Mouse (Mus musculus): ENCODE measurements around the gene Rfx1. TPM values are rescaled to one million over a fixed set of nuclear protein-coding genes. Genes with fewer than 3 reads are reported as not detected.
A peak's percentile ranks its signal among the peaks of the same experiment; 100 is the strongest.

The Rfx1 gene
- total RNA-seq, 1 experiment from 2014 or later = 5.3 TPM

DNA sequence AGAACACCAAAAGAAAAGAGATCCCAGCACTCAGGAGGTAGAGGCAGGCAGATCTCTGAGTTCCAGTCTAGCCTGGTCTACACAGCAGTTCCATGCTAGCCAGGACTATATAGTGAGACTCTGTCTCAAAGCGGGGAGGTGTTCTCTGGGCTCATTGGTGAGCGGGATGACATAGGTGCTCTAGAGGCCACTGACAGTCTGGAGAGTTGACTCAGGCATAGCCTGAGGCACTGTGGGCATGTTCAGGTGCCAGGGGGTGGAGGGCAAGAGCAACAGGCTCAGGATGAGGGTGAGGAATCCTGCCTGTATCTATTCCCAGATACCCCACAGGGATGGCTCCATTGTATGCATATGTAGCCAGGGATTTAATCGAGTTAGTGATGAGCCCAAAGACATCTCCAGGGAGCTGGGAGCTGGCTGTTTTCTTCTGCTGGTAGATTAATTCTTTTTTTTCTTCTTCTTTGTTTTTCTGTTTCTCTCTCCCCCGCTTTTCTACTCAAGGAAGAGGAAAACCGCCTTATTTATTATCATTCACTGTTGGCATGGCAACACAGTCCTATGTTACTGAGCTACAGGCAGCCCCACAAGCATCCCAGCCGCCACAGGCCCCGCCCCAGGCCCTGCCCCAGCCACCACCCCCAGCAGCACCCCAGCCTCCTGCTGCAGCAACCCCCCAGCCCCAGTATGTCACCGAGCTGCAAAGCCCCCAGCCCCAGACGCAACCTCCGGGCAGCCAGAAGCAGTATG is 6.8 kb downstream of the Rfx1 start:
- ATAC-seq (replicated peaks in 1 of 2; ENCODE audit: insufficient read depth in 1 of 2, low FRiP score in 2 of 2, low TSS enrichment in 1 of 2, low read depth in 1 of 2, poor library complexity in 2 of 2, severe bottlenecking in 2 of 2) = no peak

GRCm38 (mm10) chr8:84076412-84076811 is 9.8 kb downstream of the Rfx1 start:
- no peak for ATAC-seq (replicated peaks in 1 of 2; ENCODE audit: insufficient read depth in 1 of 2, low FRiP score in 2 of 2, low TSS enrichment in 1 of 2, low read depth in 1 of 2, poor library complexity in 2 of 2, severe bottlenecking in 2 of 2)

- no peak for ATAC-seq (replicated peaks in 1 of 2; ENCODE audit: insufficient read depth in 1 of 2, low FRiP score in 2 of 2, low TSS enrichment in 1 of 2, low read depth in 1 of 2, poor library complexity in 2 of 2, severe bottlenecking in 2 of 2)
These were observed 10.2 kb downstream of the Rfx1 start for GRCm38 (mm10) chr8:84076849-84077248.

- ATAC-seq (replicated peaks in 1 of 2; ENCODE audit: insufficient read depth in 1 of 2, low FRiP score in 2 of 2, low TSS enrichment in 1 of 2, low read depth in 1 of 2, poor library complexity in 2 of 2, severe bottlenecking in 2 of 2) = no peak
These were observed 12.6 kb downstream of the Rfx1 start for GRCm38 (mm10) chr8:84079206-84079605.

DNA sequence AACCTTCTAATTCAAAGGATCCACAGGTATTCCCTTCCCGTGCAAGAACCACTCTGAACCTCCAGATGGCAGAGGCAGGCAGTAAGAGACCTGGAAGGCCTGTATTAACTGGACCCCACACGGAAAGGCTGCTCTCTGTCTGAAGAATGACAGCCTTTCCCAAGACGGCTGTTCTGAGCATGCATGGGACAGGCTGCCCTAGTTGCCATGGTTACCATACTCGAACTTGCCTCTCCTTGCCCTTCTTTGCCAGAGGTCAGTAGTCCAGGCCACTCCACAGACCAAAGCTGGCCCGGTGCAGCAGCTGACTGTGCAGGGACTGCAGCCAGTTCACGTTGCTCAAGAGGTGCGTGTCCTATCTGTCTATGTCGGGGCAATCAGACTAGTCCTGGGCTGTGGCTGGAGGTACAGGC is 17.2 kb downstream of the Rfx1 start:
- no peak for ATAC-seq (replicated peaks in 1 of 2; ENCODE audit: insufficient read depth in 1 of 2, low FRiP score in 2 of 2, low TSS enrichment in 1 of 2, low read depth in 1 of 2, poor library complexity in 2 of 2, severe bottlenecking in 2 of 2)

DNA sequence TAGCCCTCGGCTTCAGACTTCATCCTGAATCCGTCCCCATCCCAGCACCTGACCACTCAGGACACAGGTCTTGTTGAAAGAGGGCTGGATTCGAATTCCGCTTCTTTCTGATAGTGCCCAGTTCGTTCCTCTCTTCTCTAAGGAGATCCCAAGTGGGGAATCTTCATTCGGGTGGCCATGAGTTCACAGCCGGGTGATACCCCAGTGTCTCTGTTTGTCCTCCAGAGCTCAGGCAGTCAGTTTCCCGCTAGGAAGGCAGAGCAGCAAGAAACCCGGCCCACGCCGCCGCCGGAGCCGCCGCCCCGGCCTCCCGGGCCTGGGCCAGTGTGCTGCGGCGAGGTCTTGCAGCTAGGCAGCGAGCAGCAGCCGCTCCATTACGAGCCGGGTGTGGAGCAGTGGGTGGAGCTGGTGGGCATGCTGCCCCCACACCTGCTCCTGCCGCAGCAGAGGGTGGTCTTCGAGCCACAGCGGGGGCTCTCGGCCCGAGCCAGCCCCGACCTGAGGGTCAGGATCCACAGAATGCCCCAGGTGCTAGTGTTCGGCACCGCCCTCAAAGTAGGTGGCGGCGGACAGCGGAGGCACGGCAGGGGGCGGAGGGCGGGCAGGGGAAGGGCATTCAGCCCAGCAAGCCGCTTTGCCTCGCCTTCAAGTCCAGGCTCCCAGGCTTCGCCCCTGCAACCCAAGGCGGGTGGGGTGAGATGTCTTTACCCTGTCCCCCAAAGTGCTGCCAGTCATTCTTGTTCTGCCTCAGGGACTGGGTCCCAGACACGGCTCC is 17.9 kb downstream of the Rfx1 start:
- no peak for ATAC-seq (replicated peaks in 1 of 2; ENCODE audit: insufficient read depth in 1 of 2, low FRiP score in 2 of 2, low TSS enrichment in 1 of 2, low read depth in 1 of 2, poor library complexity in 2 of 2, severe bottlenecking in 2 of 2)

- ATAC-seq (replicated peaks in 1 of 2; ENCODE audit: insufficient read depth in 1 of 2, low FRiP score in 2 of 2, low TSS enrichment in 1 of 2, low read depth in 1 of 2, poor library complexity in 2 of 2, severe bottlenecking in 2 of 2) = no peak
These were observed 20.5 kb downstream of the Rfx1 start for GRCm38 (mm10) chr8:84087156-84087555.

- no peak for ATAC-seq (replicated peaks in 1 of 2; ENCODE audit: insufficient read depth in 1 of 2, low FRiP score in 2 of 2, low TSS enrichment in 1 of 2, low read depth in 1 of 2, poor library complexity in 2 of 2, severe bottlenecking in 2 of 2)
These were observed 21.2 kb downstream of the Rfx1 start for GRCm38 (mm10) chr8:84087821-84088220.

GRCm38 (mm10) chr8:84089277-84089676 is 22.6 kb downstream of the Rfx1 start:
- ATAC-seq (replicated peaks in 1 of 2; ENCODE audit: insufficient read depth in 1 of 2, low FRiP score in 2 of 2, low TSS enrichment in 1 of 2, low read depth in 1 of 2, poor library complexity in 2 of 2, severe bottlenecking in 2 of 2) = no peak

- no peak for ATAC-seq (replicated peaks in 1 of 2; ENCODE audit: insufficient read depth in 1 of 2, low FRiP score in 2 of 2, low TSS enrichment in 1 of 2, low read depth in 1 of 2, poor library complexity in 2 of 2, severe bottlenecking in 2 of 2)
These were observed 24.0 kb downstream of the Rfx1 start for GRCm38 (mm10) chr8:84090585-84090984.

DNA sequence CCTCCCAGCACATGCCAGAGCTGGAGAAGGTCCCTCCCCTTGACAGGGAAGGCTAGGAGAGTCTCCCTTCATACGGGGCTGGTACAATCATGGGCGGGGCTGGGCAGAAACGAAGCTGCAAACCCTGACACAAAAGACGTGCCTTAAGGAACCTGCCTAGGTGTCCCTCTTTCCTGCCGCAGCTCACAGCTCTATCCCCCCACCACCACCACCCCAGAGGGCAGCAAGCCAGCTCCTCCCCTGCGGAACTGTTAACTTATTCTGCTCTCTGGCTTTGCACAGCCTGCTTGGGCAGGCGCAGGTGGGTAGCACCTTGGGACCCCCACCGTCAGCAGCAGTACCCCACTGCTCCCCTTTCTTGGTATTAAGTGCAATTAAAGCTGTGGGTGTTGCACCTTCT is 29.4 kb downstream of the Rfx1 start:
- no peak for ATAC-seq (replicated peaks in 1 of 2; ENCODE audit: insufficient read depth in 1 of 2, low FRiP score in 2 of 2, low TSS enrichment in 1 of 2, low read depth in 1 of 2, poor library complexity in 2 of 2, severe bottlenecking in 2 of 2)

DNA sequence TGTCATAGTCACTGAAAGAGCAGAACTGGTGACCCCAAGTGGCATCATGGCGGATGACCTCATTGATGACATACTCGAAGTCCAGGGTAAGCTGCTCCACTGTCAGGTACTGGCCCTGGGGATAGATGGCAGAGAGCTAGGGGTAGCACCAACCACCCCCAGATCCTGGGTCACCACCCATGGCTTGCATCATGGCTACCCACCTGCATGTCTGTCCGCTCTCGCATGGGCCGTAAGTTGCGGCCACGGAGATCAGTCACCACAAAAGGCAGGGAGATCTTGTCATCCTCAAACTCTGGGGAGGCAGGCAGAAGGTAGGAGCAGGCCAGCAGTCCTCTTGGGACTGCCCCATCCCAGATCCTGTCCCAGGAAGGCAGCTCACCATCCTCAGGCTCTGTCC is 31.7 kb downstream of the Rfx1 start:
- ATAC-seq (replicated peaks in 1 of 2; ENCODE audit: insufficient read depth in 1 of 2, low FRiP score in 2 of 2, low TSS enrichment in 1 of 2, low read depth in 1 of 2, poor library complexity in 2 of 2, severe bottlenecking in 2 of 2) = no peak

GRCm38 (mm10) chr8:84101476-84102270 is 35.0 kb downstream of the Rfx1 start:
- no peak for ATAC-seq (replicated peaks in 1 of 2; ENCODE audit: insufficient read depth in 1 of 2, low FRiP score in 2 of 2, low TSS enrichment in 1 of 2, low read depth in 1 of 2, poor library complexity in 2 of 2, severe bottlenecking in 2 of 2)

DNA sequence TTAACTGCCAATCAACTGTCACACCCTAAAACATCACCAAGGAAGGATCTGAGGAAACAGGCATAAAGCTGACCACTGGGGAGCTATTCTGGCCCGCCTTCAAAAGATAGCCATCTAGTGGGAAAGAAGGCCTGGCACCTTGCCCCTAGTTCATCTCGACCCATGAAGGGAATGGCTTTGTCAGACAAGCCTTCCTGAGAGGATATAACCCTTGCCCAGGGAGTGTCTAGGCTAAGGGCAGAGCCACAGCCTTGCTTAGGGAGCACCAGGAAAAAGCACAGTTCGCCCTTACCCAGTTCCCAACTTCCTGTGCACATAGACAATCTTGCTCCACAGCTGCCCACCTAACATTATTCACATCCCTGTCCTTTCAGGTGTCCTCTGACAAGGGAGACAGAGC is 37.0 kb downstream of the Rfx1 start:
- ATAC-seq (replicated peaks in 1 of 2; ENCODE audit: insufficient read depth in 1 of 2, low FRiP score in 2 of 2, low TSS enrichment in 1 of 2, low read depth in 1 of 2, poor library complexity in 2 of 2, severe bottlenecking in 2 of 2) = no peak

GRCm38 (mm10) chr8:84104221-84104620 is 37.6 kb downstream of the Rfx1 start:
- ATAC-seq (replicated peaks in 1 of 2; ENCODE audit: insufficient read depth in 1 of 2, low FRiP score in 2 of 2, low TSS enrichment in 1 of 2, low read depth in 1 of 2, poor library complexity in 2 of 2, severe bottlenecking in 2 of 2) = peak; percentile 58 to 63

DNA sequence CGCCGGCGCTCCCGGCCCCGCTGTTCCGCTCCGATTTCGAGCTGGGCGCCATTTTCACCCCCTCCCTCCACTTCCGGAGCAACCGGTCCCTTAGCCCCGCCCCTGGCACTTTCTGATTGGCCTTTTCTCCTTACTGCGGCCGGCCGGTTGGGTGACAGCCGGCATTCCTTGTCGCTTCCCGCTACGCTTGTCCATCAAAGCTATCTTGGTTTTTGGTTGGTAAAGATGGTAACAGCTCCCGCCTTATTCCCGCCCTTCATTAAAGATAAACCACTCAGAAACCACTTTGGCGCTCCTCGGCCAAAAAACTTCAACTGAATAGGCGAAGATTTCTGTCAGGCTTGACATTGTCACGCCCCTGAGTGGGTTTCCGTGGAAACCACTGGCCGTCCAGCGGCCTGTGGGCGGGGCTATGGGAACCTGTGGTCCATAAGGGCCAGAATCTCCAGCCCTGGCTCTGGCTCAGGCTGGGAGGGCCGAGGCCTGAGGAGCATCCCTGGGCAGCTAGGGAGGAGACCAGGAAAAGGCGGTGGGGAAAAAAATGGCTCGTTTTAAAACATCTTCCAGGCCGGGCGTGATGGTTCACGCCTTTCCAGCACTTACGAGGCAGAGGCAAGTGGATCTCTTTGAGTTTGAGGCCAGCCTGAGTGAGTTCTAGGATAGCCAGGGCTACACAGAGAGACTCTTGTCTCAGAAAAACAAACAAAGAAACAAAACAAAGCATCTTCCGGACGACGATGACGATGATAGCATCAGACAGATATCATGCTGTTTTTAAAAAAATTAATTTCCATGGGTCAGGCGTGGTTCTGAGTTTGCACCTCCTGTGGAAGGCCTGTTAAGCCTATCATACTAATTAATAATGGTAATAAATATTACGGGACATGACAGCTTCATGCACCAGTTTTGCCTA is 38.3 kb downstream of the Rfx1 start, which contains the start of gene Dcaf15:
Gene Dcaf15 (minus strand): TSS at position 72 of the 913 bp plus-strand sequence.
- peak; percentile 97 to 98 for ATAC-seq (replicated peaks in 1 of 2; ENCODE audit: insufficient read depth in 1 of 2, low FRiP score in 2 of 2, low TSS enrichment in 1 of 2, low read depth in 1 of 2, poor library complexity in 2 of 2, severe bottlenecking in 2 of 2)

DNA sequence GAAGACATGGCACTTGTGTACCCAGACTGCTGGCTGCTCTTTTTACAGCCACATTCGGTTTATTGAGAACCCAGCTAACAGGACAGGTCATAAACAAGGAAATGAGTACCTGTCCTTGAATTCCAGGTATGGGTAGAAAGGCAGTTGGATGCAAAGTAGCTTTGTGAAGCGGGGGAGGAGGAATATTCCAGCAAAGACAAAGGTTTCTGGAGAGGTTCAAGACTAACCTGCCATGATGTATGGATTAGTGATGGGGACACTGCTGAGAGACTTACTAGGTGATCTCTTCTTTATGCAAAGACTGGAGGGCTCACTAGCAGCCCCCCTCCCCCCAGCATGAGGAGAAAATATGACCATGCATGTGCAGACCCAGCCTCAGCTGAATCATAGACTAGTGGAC is 39.0 kb downstream of the Rfx1 start:
- ATAC-seq (replicated peaks in 1 of 2; ENCODE audit: insufficient read depth in 1 of 2, low FRiP score in 2 of 2, low TSS enrichment in 1 of 2, low read depth in 1 of 2, poor library complexity in 2 of 2, severe bottlenecking in 2 of 2) = no peak
